Mouse (Mus musculus) liver, postnatal 0 days (tissue): ENCODE data around the gene Vmn1r185. TPM values are rescaled to one million over a fixed set of nuclear protein-coding genes. Genes with fewer than 3 reads are reported as not detected.
"Not testable (repeated sequence)": the region's sequence is repeated elsewhere in the genome, so short reads cannot be mapped to it uniquely, and the experiment has no call there.

Experiments used
- ATAC-seq: fragments of 200-750 bp; cut with Nextera tagmentation; 2 replicates; pipeline ENCODE4 v1.8.0; 2017; ENCODE audit warnings: mild to moderate bottlenecking, moderate library complexity
- DNase-seq: peaks from one replicate; pipeline ENCODE4 v3.0.0-alpha.2; 2016
- H3K27ac ChIP-seq: fragments of 300-500 bp; sonication (generic); 2 replicates; pipeline ENCODE4 v1.5.1; 2014; ENCODE audit warnings: antibody characterized with exemption, moderate library complexity, mild to moderate bottlenecking, low read depth
- H3K27me3 ChIP-seq: fragments of 300-500 bp; sonication (generic); 2 replicates; pipeline ENCODE4 v1.6.1; 2014; ENCODE audit warnings: low read length, control low read depth, mixed read lengths; ENCODE audit not compliant: insufficient read depth
- H3K36me3 ChIP-seq: fragments of 300-500 bp; sonication (generic); replicated peaks from 2 replicates; pipeline ENCODE4 v1.6.1; 2014; ENCODE audit warnings: mild to moderate bottlenecking, control low read depth, low read length, moderate library complexity, mixed read lengths; ENCODE audit not compliant: insufficient read depth
- H3K4me1 ChIP-seq: fragments of 300-500 bp; sonication (generic); 2 replicates; pipeline ENCODE4 v1.6.1; 2014; ENCODE audit warnings: antibody characterized with exemption, mild to moderate bottlenecking, control low read depth; ENCODE audit not compliant: insufficient read depth
- H3K4me2 ChIP-seq: fragments of 300-500 bp; sonication (generic); 2 replicates; pipeline ENCODE4 v1.6.1; 2014; ENCODE audit warnings: low read depth, mild to moderate bottlenecking, low read length, moderate library complexity, mixed read lengths
- H3K4me3 ChIP-seq: fragments of 300-500 bp; sonication (generic); 2 replicates; pipeline ENCODE4 v1.5.1; 2014; ENCODE audit warnings: low read depth, low read length
- H3K9ac ChIP-seq: fragments of 300-500 bp; sonication (generic); replicated peaks from 2 replicates; pipeline ENCODE4 v1.6.1; 2014; ENCODE audit warnings: mild to moderate bottlenecking, moderate library complexity
- H3K9me3 ChIP-seq: fragments of 300-500 bp; sonication (generic); 2 replicates; pipeline ENCODE4 v1.6.1; 2016; ENCODE audit warnings: mild to moderate bottlenecking, control low read depth, low read length, mixed read lengths
- CTCF ChIP-seq: sonication (generic); IDR thresholded peaks from 2 replicates; pipeline ENCODE4 v1.5.1; 2016; ENCODE audit warnings: antibody characterized with exemption, low read depth
- EP300 ChIP-seq: IDR thresholded peaks from 2 replicates; pipeline ENCODE4 v1.6.1; 2016; ENCODE audit warnings: antibody characterized with exemption, low read depth, mild to moderate bottlenecking
- WGBS: fragments of 180-500 bp; shearing (Covaris S2); extraction: QIAGEN DNeasy Blood & Tissue Kit; methylation state at CpG from one replicate; pipeline ENCODE4 v1.1.7; 2014; ENCODE audit not compliant: insufficient replicate concordance; 5-methylcytosine and 5-hydroxymethylcytosine counted together
- polyA plus RNA-seq: library from polyadenylated mRNA; unstranded; fragments of >200 nt; fragmentation: Nextera tagmentation; extraction: Ambion mirVana; gene quantifications from 2 replicates; pipeline ENCODE4 v1.2.1, GENCODE M21; 2015

The Vmn1r185 gene
- not detected in 2 replicates for polyA plus RNA-seq

GRCm38 (mm10) chr7:26618364-26618763, at the start of gene Vmn1r185:
Gene Vmn1r185 (minus strand): TSS chr7:26618464.
- H3K9me3 ChIP-seq, H3K36me3 ChIP-seq, DNase-seq, H3K27me3 ChIP-seq, ATAC-seq, H3K4me3 ChIP-seq, H3K27ac ChIP-seq, H3K4me1 ChIP-seq, H3K9ac ChIP-seq, H3K4me2 ChIP-seq: not testable (repeated sequence)
- 70% methylated on average over 1 of the region's 1 CpGs for WGBS

- not testable (repeated sequence) for ATAC-seq, H3K36me3 ChIP-seq, H3K4me3 ChIP-seq, DNase-seq, H3K9ac ChIP-seq, H3K27ac ChIP-seq, H3K4me2 ChIP-seq, H3K4me1 ChIP-seq, H3K27me3 ChIP-seq, H3K9me3 ChIP-seq
- WGBS: 30% methylated on average over 2 of the region's 2 CpGs
Measured at GRCm38 (mm10) chr7:26667466-26667865, 49.2 kb upstream of the Vmn1r185 start.

GRCm38 (mm10) chr7:26666011-26666410, 47.7 kb upstream of the Vmn1r185 start:
- Histone ChIP-seq H3K27ac (no peak overlapping the region), H3K9ac (no peak overlapping the region), H3K9me3 (no peaks in the 10 kb centered on the region), H3K36me3 (no peaks in the 10 kb centered on the region), H3K4me1 (no peaks in the 10 kb centered on the region), H3K27me3 (no peaks in the 10 kb centered on the region), H3K4me2 (no peak overlapping the region), H3K4me3 (no peak overlapping the region)
- ATAC-seq: no peak
- DNase-seq: no peak
- no peak for TF ChIP-seq CTCF
- no peak for TF ChIP-seq EP300
- WGBS: 79% methylated on average over 5 of the region's 5 CpGs

- no peak for ATAC-seq
- WGBS: 59% methylated on average over 1 of the region's 1 CpGs
- Histone ChIP-seq H3K27me3 (no peaks in the 10 kb centered on the region), H3K9me3 (no peaks in the 10 kb centered on the region), H3K4me2 (no peak overlapping the region), H3K4me1 (no peaks in the 10 kb centered on the region), H3K36me3 (no peaks in the 10 kb centered on the region), H3K9ac (no peak overlapping the region), H3K4me3 (no peak overlapping the region), H3K27ac (no peak overlapping the region)
- TF ChIP-seq EP300 (no peak), CTCF (no peak)
- no peak for DNase-seq
Measured at GRCm38 (mm10) chr7:26589774-26590173, 28.5 kb downstream of the Vmn1r185 start.

GRCm38 (mm10) chr7:26589077-26589476, 29.2 kb downstream of the Vmn1r185 start:
- ATAC-seq (no peak), DNase-seq (no peak)
- TF ChIP-seq CTCF (no peak), EP300 (no peak)
- no peak overlapping the region for H3K27ac ChIP-seq
- H3K27me3 ChIP-seq: no peaks in the 10 kb centered on the region
- H3K4me3 ChIP-seq: no peak overlapping the region
- no peaks in the 10 kb centered on the region for H3K9me3 ChIP-seq
- no peak overlapping the region for H3K4me2 ChIP-seq
- H3K36me3 ChIP-seq: no peaks in the 10 kb centered on the region
- no peaks in the 10 kb centered on the region for H3K4me1 ChIP-seq
- H3K9ac ChIP-seq: no peak overlapping the region

Other genes starting within 250 kb of the Vmn1r185 start
- gene Nlrp9c, start 214.8 kb downstream of the Vmn1r185 start, polyA plus RNA-seq: not detected in 2 replicates
- gene Nlrp4a, start 183.4 kb downstream of the Vmn1r185 start, polyA plus RNA-seq: not detected in 2 replicates
- not detected in 2 replicates for gene Nlrp9a, start 83.4 kb downstream of the Vmn1r185 start, polyA plus RNA-seq
- gene Cyp2b23, start 68.0 kb upstream of the Vmn1r185 start, polyA plus RNA-seq: not detected in 2 replicates
- gene Cyp2b19, start 138.7 kb upstream of the Vmn1r185 start, polyA plus RNA-seq: not detected in 2 replicates
- gene Cyp2g1, start 190.4 kb upstream of the Vmn1r185 start, polyA plus RNA-seq: 0.59 and 0.80 TPM in 2 replicates
- 5.4 and 5.6 TPM in 2 replicates for gene Cyp2a5, start 216.8 kb upstream of the Vmn1r185 start, polyA plus RNA-seq